Mouse (Mus musculus): ENCODE data around the gene Rab3a.

GRCm38 (mm10) chr8:70769858-70770257 is 15.4 kb downstream of the Rab3a start:
- TF ChIP-seq CTCF (IDR thresholded peaks at IDR 0.05; ENCODE audit: low read depth) (no peak), EP300 (IDR thresholded peaks at IDR 0.05; ENCODE audit: low read depth) (no peak)

All from liver, postnatal 0 days (tissue).